Mouse (Mus musculus) gastrocnemius, postnatal 10 days (tissue): ENCODE data around the gene Pou4f2. TPM values are rescaled to one million over a fixed set of nuclear protein-coding genes. Genes with fewer than 3 reads are reported as not detected.

ENCODE experiments used
- DNase-seq: peaks from one replicate; pipeline ENCODE4 v3.0.0; 2021; ENCODE audit warnings: mixed read lengths
- total RNA-seq, 2 experiments: library from RNA; stranded (reverse); gene quantifications; 2 replicates each; pipeline ENCODE4 v1.2.3; 2021

Pou4f2 gene
- total RNA-seq, 2 experiments from 2014 or later, result not detected

DNA sequence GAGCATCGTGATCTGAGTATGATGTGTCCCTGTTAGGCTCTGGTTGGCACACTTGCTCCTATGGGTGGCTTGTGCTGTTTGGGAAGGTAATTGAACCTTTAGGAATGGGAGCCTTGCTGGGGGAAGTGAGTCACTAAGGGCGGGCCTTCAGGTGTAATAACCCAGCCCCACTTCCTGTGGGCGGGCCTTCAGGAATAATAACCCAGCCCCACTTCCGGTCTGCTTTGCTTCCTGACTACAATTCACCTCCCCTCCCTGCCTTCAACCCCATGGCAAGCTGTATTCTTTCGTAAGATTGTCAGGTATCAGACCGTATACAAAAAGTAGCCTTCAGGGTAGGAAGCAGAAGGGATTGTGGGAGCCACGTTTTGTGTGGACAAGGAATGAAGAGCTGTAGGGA is 45.7 kb downstream of the Pou4f2 start:
- no peak for DNase-seq

Other genes with a start within 250 kb of the Pou4f2 start
- gene Ttc29, start 223.3 kb downstream of the Pou4f2 start, total RNA-seq, result not detected
- gene Rbmxl1, start 72.3 kb upstream of the Pou4f2 start, total RNA-seq, result 10 to 100 TPM; 21.5 to 27.6 TPM
- 10 to 100 TPM; 10.1 to 11.0 TPM for gene Slc10a7, start 72.7 kb upstream of the Pou4f2 start, total RNA-seq